Mouse (Mus musculus): ENCODE results near the gene Ogfr. TPM values are rescaled to one million over a fixed set of nuclear protein-coding genes. Genes with fewer than 3 reads are reported as not detected.
A peak's percentile ranks its signal among the peaks of the same experiment; 100 is the strongest.

The Ogfr gene
- polyA plus RNA-seq, 1 experiment from 2014 or later: 104 TPM

DNA sequence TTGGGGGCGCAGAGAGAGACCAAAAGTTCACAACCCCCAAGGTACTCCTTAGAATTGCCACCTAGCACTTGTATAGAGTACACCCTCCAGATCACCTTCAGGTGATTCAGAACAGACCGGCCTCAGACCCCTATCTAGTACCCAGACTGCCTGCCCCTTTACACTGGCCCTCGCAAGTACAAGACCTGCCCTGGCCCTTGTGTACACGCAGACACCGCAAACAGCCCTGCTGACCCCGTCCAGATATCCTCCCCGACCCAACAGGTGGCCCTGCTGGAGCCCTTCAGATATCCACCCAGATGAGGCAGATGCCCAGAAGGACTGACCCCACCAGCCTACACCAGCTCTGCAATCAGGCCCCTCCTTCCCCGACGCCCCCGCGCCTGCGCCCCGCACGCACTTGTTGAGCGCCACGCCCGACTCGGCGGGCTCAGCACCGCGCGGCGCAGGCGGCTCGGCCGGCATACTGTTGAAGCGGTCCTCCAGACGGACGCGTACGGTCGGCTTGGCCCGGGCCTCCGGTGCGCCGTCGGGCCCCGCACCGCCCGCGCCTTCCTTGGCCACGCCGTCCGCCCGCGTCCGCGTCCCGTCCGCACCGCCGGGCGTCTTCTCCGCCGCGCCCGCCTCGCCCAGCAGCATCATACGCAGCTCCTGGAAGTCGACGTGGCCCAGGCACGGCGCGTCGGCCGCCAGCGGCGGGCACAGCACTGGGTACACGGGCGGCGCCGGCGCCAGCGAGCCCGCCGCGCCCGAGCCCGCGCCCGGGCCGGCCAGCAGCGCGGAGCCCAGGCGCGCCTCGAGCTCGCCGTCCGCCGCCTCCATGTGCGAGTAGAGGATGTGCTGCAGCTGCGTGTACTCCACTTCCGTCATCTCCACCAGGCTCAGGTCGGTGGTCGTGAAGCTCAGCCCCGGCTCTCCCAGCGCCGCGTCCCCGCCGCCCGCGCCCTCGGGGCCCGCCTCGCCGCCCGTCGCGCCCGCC, 52.8 kb downstream of the Ogfr start:
- Histone ChIP-seq H3K27ac (replicated peaks) (no peak overlapping the region; the same call in 1 of the 2 replicates), H3K4me1 (0 out of 2 replicates have a peak, but pooled peaks cover 8% of the 10 kb centered on the region), H3K36me3 (no peaks in the 10 kb centered on the region), H3K9me3 (replicated peaks) (peaks cover 18% of the 10 kb centered on the region), H3K27me3 (ENCODE audit: low read depth, poor library complexity, severe bottlenecking) (peaks cover 53% of the 10 kb centered on the region), H3K4me3 (peak overlapping the region; percentile 47)
- 2% methylated on average over 112 of the region's 112 CpGs for WGBS
- no peak for DNase-seq (ENCODE audit: low spot score)

DNA sequence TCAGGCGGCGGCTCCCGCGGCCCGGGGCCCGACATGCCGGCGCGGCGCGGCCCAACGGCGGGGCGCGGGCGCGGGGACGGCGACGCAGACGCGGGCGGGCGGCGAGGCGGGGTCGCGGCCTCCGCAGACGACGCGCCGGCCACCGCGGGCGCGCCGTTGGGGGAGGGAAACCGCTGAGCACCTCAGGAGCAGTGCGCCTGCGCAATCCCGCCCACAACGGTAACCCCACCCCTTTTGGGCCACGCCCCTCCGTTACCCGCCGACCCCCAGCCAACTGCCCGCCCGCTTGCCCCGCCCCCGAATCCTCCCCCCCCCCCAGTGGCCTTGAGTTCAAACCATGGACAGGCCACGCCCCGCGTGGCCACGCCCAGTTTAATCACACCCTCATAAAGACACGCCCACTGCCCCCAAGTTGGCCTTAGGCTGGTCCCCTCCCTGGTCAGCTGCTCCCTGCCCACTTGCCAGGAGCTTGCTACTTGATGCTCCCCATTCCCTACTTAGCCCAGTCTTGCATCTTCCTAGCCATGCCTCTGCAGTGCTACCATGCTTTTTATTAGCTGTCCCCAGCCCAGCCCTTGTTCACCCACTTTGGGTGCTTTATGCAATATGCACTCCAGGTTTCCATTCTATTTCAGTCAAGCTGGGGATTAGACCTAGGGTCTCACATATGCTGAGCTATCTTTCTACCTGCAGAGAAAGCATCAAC, 53.7 kb downstream of the Ogfr start, which contains the start of gene Tcfl5:
TSS of gene Tcfl5 (minus strand) at position 154 of the 706 bp plus-strand sequence.
- 13% methylated on average over 26 of the region's 56 CpGs for WGBS
- Histone ChIP-seq H3K27ac (replicated peaks) (no peak within 1 kb of the TSS; the same call in 1 of the 2 replicates), H3K36me3 (no peaks in the 10 kb centered on the region), H3K27me3 (ENCODE audit: low read depth, poor library complexity, severe bottlenecking) (peaks cover 53% of the 10 kb centered on the region), H3K4me1 (0 out of 2 replicates have a peak, but pooled peaks cover 8% of the 10 kb centered on the region), H3K4me3 (peak within 1 kb of the TSS; percentile 47), H3K9me3 (replicated peaks) (peaks cover 18% of the 10 kb centered on the region)
- no peak for DNase-seq (ENCODE audit: low spot score)

DNA sequence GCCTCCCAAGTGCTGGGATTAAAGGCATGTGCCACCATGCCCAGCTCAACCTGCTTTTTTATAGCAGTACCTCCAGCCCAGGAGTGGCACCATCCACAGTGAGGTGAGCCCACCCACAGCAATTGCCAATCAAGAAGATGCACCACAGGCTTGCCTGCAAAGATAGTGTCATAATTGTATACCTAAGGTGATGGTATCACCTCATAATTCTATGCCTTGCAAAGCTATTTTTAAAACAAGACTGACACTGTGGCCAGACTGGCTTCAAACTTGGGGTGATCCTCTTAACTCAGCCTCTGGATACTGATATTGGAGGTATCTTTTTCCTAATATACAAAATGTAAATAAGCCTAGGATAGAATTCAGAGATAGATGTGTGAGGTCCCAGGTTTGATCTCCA, 54.6 kb downstream of the Ogfr start:
- DNase-seq (ENCODE audit: low spot score): no peak
- H3K27ac ChIP-seq (replicated peaks): no peak overlapping the region
- H3K9me3 ChIP-seq (replicated peaks): peaks cover 18% of the 10 kb centered on the region
- H3K27me3 ChIP-seq (ENCODE audit: low read depth, poor library complexity, severe bottlenecking): peaks cover 53% of the 10 kb centered on the region
- no peaks in the 10 kb centered on the region for H3K36me3 ChIP-seq
- H3K4me3 ChIP-seq: no peak overlapping the region
- H3K4me1 ChIP-seq: 0 out of 2 replicates have a peak, but pooled peaks cover 8% of the 10 kb centered on the region

Other genes starting within 250 kb of the Ogfr start
- gene Slco4a1, start 133.0 kb upstream of the Ogfr start, polyA plus RNA-seq (2016; fragmentation: Nextera tagmentation; extraction: Ambion mirVana): 5.3 and 6.7 TPM in 2 replicates
- 0.10 and 0.24 TPM in 2 replicates for gene Ntsr1, start 89.3 kb upstream of the Ogfr start, polyA plus RNA-seq (2016; fragmentation: Nextera tagmentation; extraction: Ambion mirVana)
- 39.7 and 41.2 TPM in 2 replicates for gene Mrgbp, start 7.9 kb upstream of the Ogfr start, polyA plus RNA-seq (2016; fragmentation: Nextera tagmentation; extraction: Ambion mirVana)
- gene Col9a3, start 8.5 kb downstream of the Ogfr start, polyA plus RNA-seq (2016; fragmentation: Nextera tagmentation; extraction: Ambion mirVana): 2.6 and 3.7 TPM in 2 replicates
- 0.22 and 0.26 TPM in 2 replicates for gene Tcfl5, start 53.5 kb downstream of the Ogfr start, polyA plus RNA-seq (2016; fragmentation: Nextera tagmentation; extraction: Ambion mirVana)
- 30.9 and 34.6 TPM in 2 replicates for gene Dido1, start 120.8 kb downstream of the Ogfr start, polyA plus RNA-seq (2016; fragmentation: Nextera tagmentation; extraction: Ambion mirVana)
- gene Gid8, start 120.9 kb downstream of the Ogfr start, polyA plus RNA-seq (2016; fragmentation: Nextera tagmentation; extraction: Ambion mirVana): 50.2 TPM in 2 replicates
- 0.43 and 0.57 TPM in 2 replicates for gene Slc17a9, start 136.0 kb downstream of the Ogfr start, polyA plus RNA-seq (2016; fragmentation: Nextera tagmentation; extraction: Ambion mirVana)
- gene Bhlhe23, start 187.7 kb downstream of the Ogfr start, polyA plus RNA-seq (2016; fragmentation: Nextera tagmentation; extraction: Ambion mirVana): 10.8 and 12.0 TPM in 2 replicates